Mouse (Mus musculus) kidney, postnatal 0 days (tissue): ENCODE results near the gene Capn10. TPM values are rescaled to one million over a fixed set of nuclear protein-coding genes. Genes with fewer than 3 reads are reported as not detected.

Source experiments
- ATAC-seq: fragments of 200-750 bp; cut with Nextera tagmentation; replicated peaks from 2 replicates; pipeline ENCODE4 v1.8.0; 2017; ENCODE audit warnings: low read depth, moderate number of reproducible peaks, moderate TSS enrichment, moderate library complexity; ENCODE audit not compliant: low FRiP score
- DNase-seq: peaks from one replicate; pipeline ENCODE4 v3.0.0-alpha.2; 2016; ENCODE audit warnings: low spot score
- H3K27ac ChIP-seq: fragments of 300-500 bp; sonication (generic); 2 replicates; pipeline ENCODE4 v1.5.1; 2014; ENCODE audit warnings: mild to moderate bottlenecking
- H3K27me3 ChIP-seq: fragments of 300-500 bp; sonication (generic); 2 replicates; pipeline ENCODE4 v1.6.1; 2014; ENCODE audit warnings: low read length, mixed read lengths; ENCODE audit not compliant: insufficient read depth
- H3K36me3 ChIP-seq: fragments of 300-500 bp; sonication (generic); 2 replicates; pipeline ENCODE4 v1.6.1; 2014; ENCODE audit warnings: low read length, mixed read lengths; ENCODE audit not compliant: insufficient read depth
- H3K4me1 ChIP-seq: fragments of 300-500 bp; sonication (generic); replicated peaks from 2 replicates; pipeline ENCODE4 v1.6.1; 2014; ENCODE audit warnings: antibody characterized with exemption, low read length, mixed read lengths; ENCODE audit not compliant: insufficient read depth
- H3K4me2 ChIP-seq: fragments of 300-500 bp; sonication (generic); 2 replicates; pipeline ENCODE4 v1.6.1; 2014; ENCODE audit warnings: mild to moderate bottlenecking, low read length, moderate library complexity, mixed read lengths
- H3K4me3 ChIP-seq: fragments of 300-500 bp; sonication (generic); replicated peaks from 2 replicates; pipeline ENCODE4 v1.5.1; 2014; ENCODE audit warnings: low read depth, low read length
- H3K9ac ChIP-seq: fragments of 300-500 bp; sonication (generic); 2 replicates; pipeline ENCODE4 v1.6.1; 2014; ENCODE audit warnings: low read depth, low read length
- H3K9me3 ChIP-seq: fragments of 300-500 bp; sonication (generic); replicated peaks from 2 replicates; pipeline ENCODE4 v1.6.1; 2016; ENCODE audit warnings: low read length, inconsistent platforms, mixed read lengths
- CTCF ChIP-seq: IDR thresholded peaks from 2 replicates; pipeline ENCODE4 v1.5.1; 2016; ENCODE audit warnings: antibody characterized with exemption, low read depth, mild to moderate bottlenecking, moderate library complexity
- WGBS: fragments of 180-500 bp; shearing (Covaris S2); extraction: QIAGEN DNeasy Blood & Tissue Kit; methylation state at CpG from one replicate; pipeline ENCODE4 v1.1.7; 2014; 5-methylcytosine and 5-hydroxymethylcytosine counted together
- polyA plus RNA-seq: library from polyadenylated mRNA; unstranded; fragments of >200 nt; fragmentation: Nextera tagmentation; extraction: Ambion mirVana; gene quantifications from 2 replicates; pipeline ENCODE4 v1.2.1, GENCODE M21; 2015

Gene Capn10
- polyA plus RNA-seq, 1 experiment from 2014 or later: 31.0 TPM

- Histone ChIP-seq H3K27ac (peak within 1 kb of the TSS; percentile 94), H3K9ac (peak within 1 kb of the TSS; percentile 89), H3K4me2 (peak within 1 kb of the TSS; percentile 95), H3K36me3 (peaks cover 10% of the 10 kb centered on the region), H3K4me1 (peaks cover 21% of the 10 kb centered on the region), H3K4me3 (peak within 1 kb of the TSS; percentile 76), H3K9me3 (no peaks in the 10 kb centered on the region), H3K27me3 (no peaks in the 10 kb centered on the region)
- DNase-seq: peak; percentile 76
- WGBS: under 1% methylated on average over 41 of the region's 57 CpGs
- ATAC-seq: peak; percentile 59
- TF ChIP-seq CTCF: peak; percentile 61
These were observed 23.8 kb upstream of the Capn10 start, which contains the start of gene Rnpepl1 for GRCm38 (mm10) chr1:92910239-92910885. Gene Rnpepl1 (plus strand): TSS chr1:92910783.

GRCm38 (mm10) chr1:92910925-92911720, 23.1 kb upstream of the Capn10 start:
- peaks cover 18% of the 10 kb centered on the region for H3K36me3 ChIP-seq
- WGBS: 1% methylated on average over 48 of the region's 85 CpGs
- no peak for TF ChIP-seq CTCF
- peak overlapping the region; percentile 94 for H3K27ac ChIP-seq
- H3K4me2 ChIP-seq: peak overlapping the region; percentile 95
- ATAC-seq: peak; percentile 14; the same call in 1 of the 2 replicates
- H3K27me3 ChIP-seq: no peaks in the 10 kb centered on the region
- H3K4me3 ChIP-seq: peak overlapping the region; percentile 76
- peak; percentile 69 for DNase-seq
- no peaks in the 10 kb centered on the region for H3K9me3 ChIP-seq
- H3K9ac ChIP-seq: peak overlapping the region; percentile 89
- peaks cover 21% of the 10 kb centered on the region for H3K4me1 ChIP-seq

DNA sequence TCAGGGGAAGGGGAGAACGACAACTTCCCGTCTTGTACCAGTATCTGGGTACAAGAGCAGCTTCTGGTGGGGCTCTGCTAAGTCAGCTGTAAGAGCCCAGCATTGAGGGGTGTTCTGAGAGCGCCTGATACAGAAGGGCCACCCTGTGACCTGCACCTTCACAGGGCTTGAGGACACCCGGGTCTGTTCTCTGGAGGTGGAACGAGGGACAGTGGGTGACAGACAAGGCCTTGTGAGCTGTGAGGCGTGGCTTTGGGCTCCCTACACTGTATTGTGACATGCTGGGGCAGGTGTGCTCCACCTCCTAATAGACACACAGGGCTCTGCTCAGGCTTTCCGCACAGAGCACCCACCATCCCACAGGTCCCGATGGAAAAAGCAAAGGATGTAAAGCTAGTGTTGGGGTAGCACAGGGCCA, 22.4 kb upstream of the Capn10 start:
- ATAC-seq: no peak
- Histone ChIP-seq H3K27ac (peak overlapping the region; percentile 94), H3K36me3 (peaks cover 24% of the 10 kb centered on the region), H3K4me3 (peak overlapping the region; percentile 76), H3K9me3 (no peaks in the 10 kb centered on the region), H3K4me2 (peak overlapping the region; percentile 95), H3K27me3 (no peaks in the 10 kb centered on the region), H3K4me1 (peaks cover 21% of the 10 kb centered on the region), H3K9ac (peak overlapping the region; percentile 89)
- 34% methylated on average over 8 of the region's 8 CpGs for WGBS
- no peak for TF ChIP-seq CTCF
- DNase-seq: no peak

- peak overlapping the region; percentile 94; the same call in 1 of the 2 replicates for H3K27ac ChIP-seq
- H3K9ac ChIP-seq: peak overlapping the region; percentile 89; the same call in 1 of the 2 replicates
- peak overlapping the region; percentile 95 for H3K4me2 ChIP-seq
These were observed 21.9 kb upstream of the Capn10 start for GRCm38 (mm10) chr1:92912286-92912685.

DNA sequence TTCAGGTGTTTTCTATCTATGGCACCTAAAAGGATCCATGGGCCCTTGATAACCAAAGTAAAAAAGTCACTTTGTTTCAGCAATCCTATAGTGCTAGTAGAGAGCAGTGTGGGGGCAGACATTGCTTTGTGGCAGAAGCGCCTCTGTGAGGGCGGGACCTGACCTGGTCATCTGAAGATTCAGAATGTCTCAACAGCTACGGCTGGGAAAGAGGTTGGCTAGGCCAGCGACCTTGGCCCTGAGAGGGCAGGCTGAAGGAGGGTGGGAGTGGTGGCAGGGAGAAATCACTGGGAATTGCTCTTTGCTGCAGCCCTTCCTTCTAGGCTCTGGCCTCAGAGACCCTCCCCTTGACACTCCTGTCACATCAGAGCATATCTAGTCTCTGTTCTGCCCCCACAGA, 19.9 kb upstream of the Capn10 start:
- peaks cover 47% of the 10 kb centered on the region for H3K36me3 ChIP-seq
- no peak for DNase-seq

More at GRCm38 (mm10) chr1:92912286-92912685, 21.9 kb upstream of the Capn10 start:
- 57% methylated on average over 1 of the region's 1 CpGs for WGBS
- H3K4me3 ChIP-seq: peak overlapping the region; percentile 76
- DNase-seq: peak; percentile 46
- ATAC-seq: no peak
- no peaks in the 10 kb centered on the region for H3K9me3 ChIP-seq
- H3K36me3 ChIP-seq: peaks cover 28% of the 10 kb centered on the region
- H3K4me1 ChIP-seq: peaks cover 21% of the 10 kb centered on the region
- peak; percentile 53 for TF ChIP-seq CTCF
- H3K27me3 ChIP-seq: no peaks in the 10 kb centered on the region

GRCm38 (mm10) chr1:92914993-92915392, 19.2 kb upstream of the Capn10 start:
- no peaks in the 10 kb centered on the region for H3K9me3 ChIP-seq
- WGBS: 88% methylated on average over 11 of the region's 11 CpGs
- H3K4me2 ChIP-seq: no peak overlapping the region
- no peak for TF ChIP-seq CTCF
- H3K36me3 ChIP-seq: peaks cover 55% of the 10 kb centered on the region
- H3K27me3 ChIP-seq: no peaks in the 10 kb centered on the region
- H3K4me1 ChIP-seq: peaks cover 9% of the 10 kb centered on the region
- no peak overlapping the region for H3K9ac ChIP-seq
- no peak for ATAC-seq
- H3K27ac ChIP-seq: no peak overlapping the region
- no peak overlapping the region for H3K4me3 ChIP-seq
- DNase-seq: no peak

More for the DNA sequence above, 19.9 kb upstream of the Capn10 start:
- 63% methylated on average over 4 of the region's 4 CpGs for WGBS
- Histone ChIP-seq H3K27ac (no peak overlapping the region), H3K27me3 (no peaks in the 10 kb centered on the region), H3K4me1 (peaks cover 15% of the 10 kb centered on the region), H3K4me2 (no peak overlapping the region), H3K9ac (no peak overlapping the region), H3K9me3 (no peaks in the 10 kb centered on the region), H3K4me3 (no peak overlapping the region)
- ATAC-seq: no peak
- TF ChIP-seq CTCF: no peak
